9 mouse cellular contexts compared by ENCODE assay signal in the genomic region with DNA sequence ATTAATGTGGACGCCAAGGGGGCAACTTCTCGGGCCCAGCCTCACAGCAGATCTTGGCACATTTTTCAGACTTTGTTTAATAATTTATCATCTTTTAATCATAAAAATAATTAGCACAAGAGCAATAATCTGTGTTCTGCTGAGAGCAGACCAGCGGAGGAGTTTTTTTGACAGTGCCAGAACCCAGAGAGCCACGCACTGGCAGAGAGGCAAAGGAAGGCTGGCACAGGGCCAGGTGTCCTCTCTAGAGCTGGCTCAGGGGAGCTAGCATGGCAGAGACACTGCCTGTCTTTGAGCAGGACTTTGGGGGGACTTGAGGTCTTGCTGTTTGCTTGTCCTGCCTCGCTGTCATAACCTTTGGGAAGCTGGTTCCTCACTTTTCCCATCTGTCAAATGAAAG.
DNase-seq lines count a peak whose midpoint lies in the region.
"Had no signal": no experiment of that assay in that cellular context is flagged by ENCODE, and none has a peak within 500 bp of the region (broad histone marks: within the 10 kb centered on the region; RNA-seq: fewer than 3 reads in every experiment).

No protein-coding gene starts in this region.

- H3K4me1 ChIP-seq in heart, embryonic 10.5 days: 0 out of 2 replicates have a peak, but pooled peaks cover 3% of the 10 kb centered on the region

- 83% methylated on average over 5 of the region's 5 CpGs for WGBS in heart, embryonic 10.5 days

- no peaks in the 10 kb centered on the region for H3K36me3 ChIP-seq in heart, embryonic 10.5 days

- no peak overlapping the region for H3K27ac ChIP-seq in heart, embryonic 10.5 days

- intact Hi-C loops in heart, postnatal 14 days (cut with DNase I): no loop called here

- H3K27me3 ChIP-seq in heart, embryonic 10.5 days (ENCODE audit: insufficient read depth, poor library complexity, severe bottlenecking): peaks cover 32% of the 10 kb centered on the region

- H3K9me3 ChIP-seq in heart, embryonic 10.5 days: no peaks in the 10 kb centered on the region

- peak; percentile 6 to 40 for DNase-seq in heart, adult 9 months (ENCODE audit: low spot score in 2 of 2)
- DNase-seq in heart, embryonic 10.5 days (ENCODE audit: low spot score): no peak
- DNase-seq in right cerebral cortex, adult 18-20 months: peak; percentile 21
- no peak for DNase-seq in right cerebral cortex, postnatal 36 days (ENCODE audit: low spot score in 2 of 2)
- DNase-seq in heart, postnatal 14 days: peak; percentile 57 to 69
- DNase-seq in right cerebral cortex, postnatal 4 days: peak; percentile 72
- DNase-seq in thymus, adult 18-20 months: no peak
- no peak for DNase-seq in embryo, embryonic 11 days

- no peak overlapping the region for H3K4me3 ChIP-seq in heart, embryonic 10.5 days
- H3K4me3 ChIP-seq: myocyte had no signal

Comparison
In these comparisons a context has a peak if more than half of its experiments do, and no peak if none do; other contexts are left out.
1. DNase-seq: peak in heart, adult 9 months (2 of 2), right cerebral cortex, adult 18-20 months (single experiment), heart, postnatal 14 days (2 of 2) and right cerebral cortex, postnatal 4 days (single experiment); none in heart, embryonic 10.5 days (single experiment), right cerebral cortex, postnatal 36 days (0 of 2), thymus, adult 18-20 months (0 of 2) and embryo, embryonic 11 days (single experiment).